Mouse (Mus musculus): ENCODE results near the gene Catsper4. TPM values are rescaled to one million over a fixed set of nuclear protein-coding genes. Genes with fewer than 3 reads are reported as not detected.
A peak's percentile ranks its signal among the peaks of the same experiment; 100 is the strongest.

Gene Catsper4
- polyA plus RNA-seq, 1 experiment from 2014 or later: 0.32 TPM

GRCm38 (mm10) chr4:134222793-134223600 is 4.2 kb downstream of the Catsper4 start:
- 50% methylated on average over 11 of the region's 11 CpGs for WGBS
- no peak overlapping the region for H3K9ac ChIP-seq (replicated peaks; ENCODE audit: low read depth, low read length)
- H3K27me3 ChIP-seq (ENCODE audit: control insufficient read depth, insufficient read depth, low read length): no peaks in the 10 kb centered on the region
- no peaks in the 10 kb centered on the region for H3K4me1 ChIP-seq (ENCODE audit: control insufficient read depth, insufficient read depth, low read length)
- H3K9me3 ChIP-seq (ENCODE audit: control insufficient read depth, low read depth, low read length): no peaks in the 10 kb centered on the region
- no peak overlapping the region for H3K4me2 ChIP-seq (replicated peaks; ENCODE audit: low read depth, low read length)
- ATAC-seq (ENCODE audit: insufficient number of reproducible peaks, insufficient read depth, low FRiP score, low read depth): peak; percentile 14; the same call in 1 of the 2 replicates
- no peak overlapping the region for H3K4me3 ChIP-seq (ENCODE audit: low read depth, low read length)
- no peak overlapping the region for H3K27ac ChIP-seq (ENCODE audit: low read length)
- H3K36me3 ChIP-seq (ENCODE audit: control insufficient read depth, insufficient read depth, low read length): no peaks in the 10 kb centered on the region

GRCm38 (mm10) chr4:134206488-134207053 is 20.6 kb downstream of the Catsper4 start:
- WGBS: 55% methylated on average over 6 of the region's 6 CpGs
- H3K27me3 ChIP-seq (ENCODE audit: control insufficient read depth, insufficient read depth, low read length): no peaks in the 10 kb centered on the region
- H3K36me3 ChIP-seq (ENCODE audit: control insufficient read depth, insufficient read depth, low read length): no peaks in the 10 kb centered on the region
- H3K9me3 ChIP-seq (ENCODE audit: control insufficient read depth, low read depth, low read length): no peaks in the 10 kb centered on the region
- H3K4me2 ChIP-seq (replicated peaks; ENCODE audit: low read depth, low read length): no peak overlapping the region
- H3K4me1 ChIP-seq (ENCODE audit: control insufficient read depth, insufficient read depth, low read length): no peaks in the 10 kb centered on the region
- H3K4me3 ChIP-seq (ENCODE audit: low read depth, low read length): no peak overlapping the region
- H3K27ac ChIP-seq (ENCODE audit: low read length): no peak overlapping the region
- no peak for ATAC-seq (ENCODE audit: insufficient number of reproducible peaks, insufficient read depth, low FRiP score, low read depth)
- no peak overlapping the region for H3K9ac ChIP-seq (replicated peaks; ENCODE audit: low read depth, low read length)

GRCm38 (mm10) chr4:134203340-134203896 is 23.8 kb downstream of the Catsper4 start:
- Histone ChIP-seq H3K4me2 (replicated peaks; ENCODE audit: low read depth, low read length) (no peak overlapping the region), H3K4me1 (ENCODE audit: control insufficient read depth, insufficient read depth, low read length) (no peaks in the 10 kb centered on the region), H3K9ac (replicated peaks; ENCODE audit: low read depth, low read length) (no peak overlapping the region), H3K9me3 (ENCODE audit: control insufficient read depth, low read depth, low read length) (no peaks in the 10 kb centered on the region), H3K36me3 (ENCODE audit: control insufficient read depth, insufficient read depth, low read length) (no peaks in the 10 kb centered on the region), H3K4me3 (ENCODE audit: low read depth, low read length) (no peak overlapping the region), H3K27me3 (ENCODE audit: control insufficient read depth, insufficient read depth, low read length) (no peaks in the 10 kb centered on the region), H3K27ac (ENCODE audit: low read length) (no peak overlapping the region)
- no peak for ATAC-seq (ENCODE audit: insufficient number of reproducible peaks, insufficient read depth, low FRiP score, low read depth)
- 81% methylated on average over 17 of the region's 17 CpGs for WGBS

- Histone ChIP-seq H3K9ac (replicated peaks; ENCODE audit: low read depth, low read length) (no peak within 1 kb of the TSS), H3K36me3 (ENCODE audit: control insufficient read depth, insufficient read depth, low read length) (no peaks in the 10 kb centered on the region), H3K9me3 (ENCODE audit: control insufficient read depth, low read depth, low read length) (no peaks in the 10 kb centered on the region), H3K27me3 (ENCODE audit: control insufficient read depth, insufficient read depth, low read length) (no peaks in the 10 kb centered on the region), H3K4me3 (ENCODE audit: low read depth, low read length) (no peak within 1 kb of the TSS), H3K4me1 (ENCODE audit: control insufficient read depth, insufficient read depth, low read length) (no peaks in the 10 kb centered on the region), H3K4me2 (replicated peaks; ENCODE audit: low read depth, low read length) (no peak within 1 kb of the TSS), H3K27ac (ENCODE audit: low read length) (no peak within 1 kb of the TSS)
- WGBS: 95% methylated on average over 4 of the region's 4 CpGs
- ATAC-seq (ENCODE audit: insufficient number of reproducible peaks, insufficient read depth, low FRiP score, low read depth): no peak
Observed at GRCm38 (mm10) chr4:134202904-134203303, 24.3 kb downstream of the Catsper4 start, which contains the start of gene Gm7534. TSS of gene Gm7534 (minus strand) at chr4:134203004.

- Histone ChIP-seq H3K4me2 (replicated peaks; ENCODE audit: low read depth, low read length) (no peak overlapping the region), H3K27me3 (ENCODE audit: control insufficient read depth, insufficient read depth, low read length) (no peaks in the 10 kb centered on the region), H3K36me3 (ENCODE audit: control insufficient read depth, insufficient read depth, low read length) (no peaks in the 10 kb centered on the region), H3K9me3 (ENCODE audit: control insufficient read depth, low read depth, low read length) (no peaks in the 10 kb centered on the region), H3K4me1 (ENCODE audit: control insufficient read depth, insufficient read depth, low read length) (no peaks in the 10 kb centered on the region), H3K27ac (ENCODE audit: low read length) (no peak overlapping the region), H3K4me3 (ENCODE audit: low read depth, low read length) (no peak overlapping the region), H3K9ac (replicated peaks; ENCODE audit: low read depth, low read length) (no peak overlapping the region)
- 66% methylated on average over 2 of the region's 2 CpGs for WGBS
- ATAC-seq (ENCODE audit: insufficient number of reproducible peaks, insufficient read depth, low FRiP score, low read depth): no peak
Observed at GRCm38 (mm10) chr4:134199371-134199770, 27.8 kb downstream of the Catsper4 start.

- Histone ChIP-seq H3K9ac (replicated peaks; ENCODE audit: low read depth, low read length) (peak overlapping the region; percentile 43), H3K4me1 (ENCODE audit: control insufficient read depth, insufficient read depth, low read length) (peaks cover 5% of the 10 kb centered on the region), H3K27me3 (ENCODE audit: control insufficient read depth, insufficient read depth, low read length) (no peaks in the 10 kb centered on the region), H3K36me3 (ENCODE audit: control insufficient read depth, insufficient read depth, low read length) (no peaks in the 10 kb centered on the region; the same call in 1 of the 2 replicates), H3K27ac (ENCODE audit: low read length) (peak overlapping the region; percentile 75; the same call in 1 of the 2 replicates), H3K9me3 (ENCODE audit: control insufficient read depth, low read depth, low read length) (no peaks in the 10 kb centered on the region), H3K4me3 (ENCODE audit: low read depth, low read length) (peak overlapping the region; percentile 59), H3K4me2 (replicated peaks; ENCODE audit: low read depth, low read length) (peak overlapping the region; percentile 78)
- WGBS: under 1% methylated on average over 22 of the region's 22 CpGs
- ATAC-seq (ENCODE audit: insufficient number of reproducible peaks, insufficient read depth, low FRiP score, low read depth): no peak
Observed at GRCm38 (mm10) chr4:134186268-134186667, 40.9 kb downstream of the Catsper4 start.

- Histone ChIP-seq H3K9ac (replicated peaks; ENCODE audit: low read depth, low read length) (peak overlapping the region; percentile 43; the same call in 1 of the 2 replicates), H3K4me2 (replicated peaks; ENCODE audit: low read depth, low read length) (peak overlapping the region; percentile 78), H3K4me1 (ENCODE audit: control insufficient read depth, insufficient read depth, low read length) (peaks cover 5% of the 10 kb centered on the region), H3K27ac (ENCODE audit: low read length) (no peak overlapping the region), H3K27me3 (ENCODE audit: control insufficient read depth, insufficient read depth, low read length) (no peaks in the 10 kb centered on the region), H3K9me3 (ENCODE audit: control insufficient read depth, low read depth, low read length) (no peaks in the 10 kb centered on the region), H3K36me3 (ENCODE audit: control insufficient read depth, insufficient read depth, low read length) (no peaks in the 10 kb centered on the region; the same call in 1 of the 2 replicates), H3K4me3 (ENCODE audit: low read depth, low read length) (peak overlapping the region; percentile 59)
- WGBS: 80% methylated on average over 3 of the region's 3 CpGs
- no peak for ATAC-seq (ENCODE audit: insufficient number of reproducible peaks, insufficient read depth, low FRiP score, low read depth)
Observed at GRCm38 (mm10) chr4:134185569-134185968, 41.6 kb downstream of the Catsper4 start.

- Histone ChIP-seq H3K9ac (replicated peaks; ENCODE audit: low read depth, low read length) (no peak overlapping the region), H3K4me3 (ENCODE audit: low read depth, low read length) (no peak overlapping the region), H3K4me1 (ENCODE audit: control insufficient read depth, insufficient read depth, low read length) (peaks cover 5% of the 10 kb centered on the region), H3K4me2 (replicated peaks; ENCODE audit: low read depth, low read length) (no peak overlapping the region), H3K27ac (ENCODE audit: low read length) (no peak overlapping the region), H3K9me3 (ENCODE audit: control insufficient read depth, low read depth, low read length) (no peaks in the 10 kb centered on the region), H3K36me3 (ENCODE audit: control insufficient read depth, insufficient read depth, low read length) (no peaks in the 10 kb centered on the region; the same call in 1 of the 2 replicates), H3K27me3 (ENCODE audit: control insufficient read depth, insufficient read depth, low read length) (no peaks in the 10 kb centered on the region)
- no peak for ATAC-seq (ENCODE audit: insufficient number of reproducible peaks, insufficient read depth, low FRiP score, low read depth)
- 75% methylated on average over 3 of the region's 3 CpGs for WGBS
Observed at GRCm38 (mm10) chr4:134183711-134184110, 43.5 kb downstream of the Catsper4 start.
